Mouse (Mus musculus): ENCODE data around the gene Hipk4.

Hipk4 gene

DNA sequence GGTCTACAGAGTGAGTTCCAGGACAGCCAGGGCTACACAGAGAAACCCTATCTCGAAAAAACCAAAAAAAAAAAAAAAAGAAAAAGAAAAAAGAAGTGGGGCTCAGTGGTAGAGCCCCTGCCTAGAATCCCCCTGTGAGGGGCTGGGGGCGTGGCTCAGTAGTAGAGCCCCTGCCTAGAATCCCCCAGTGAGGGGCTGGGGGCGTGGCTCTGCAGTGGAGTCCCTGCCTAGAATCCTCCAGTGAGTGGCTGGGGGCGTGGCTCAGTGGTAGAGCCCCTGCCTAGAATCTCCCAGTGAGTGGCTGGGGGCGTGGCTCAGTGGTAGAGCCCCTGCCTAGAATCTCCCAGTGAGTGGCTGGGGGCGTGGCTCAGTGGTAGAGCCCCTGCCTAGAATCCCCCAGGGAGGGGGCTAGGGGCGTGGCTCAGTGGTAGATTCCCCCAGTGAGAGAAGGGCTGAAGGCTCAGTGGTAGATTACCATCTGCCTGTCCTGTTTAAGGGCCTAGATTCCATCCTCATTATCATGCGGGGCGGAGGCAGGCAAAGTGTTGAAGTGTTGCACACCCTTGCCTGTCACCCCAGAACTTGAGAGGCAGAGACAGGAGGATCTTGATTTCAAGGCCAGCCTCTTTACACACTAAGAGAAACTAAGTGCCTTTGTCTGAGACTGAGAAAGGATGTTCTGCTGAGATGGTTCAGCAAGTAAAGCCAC is 28.3 kb upstream of the Hipk4 start:
- 90% methylated on average over 8 of the region's 9 CpGs for WGBS

DNA sequence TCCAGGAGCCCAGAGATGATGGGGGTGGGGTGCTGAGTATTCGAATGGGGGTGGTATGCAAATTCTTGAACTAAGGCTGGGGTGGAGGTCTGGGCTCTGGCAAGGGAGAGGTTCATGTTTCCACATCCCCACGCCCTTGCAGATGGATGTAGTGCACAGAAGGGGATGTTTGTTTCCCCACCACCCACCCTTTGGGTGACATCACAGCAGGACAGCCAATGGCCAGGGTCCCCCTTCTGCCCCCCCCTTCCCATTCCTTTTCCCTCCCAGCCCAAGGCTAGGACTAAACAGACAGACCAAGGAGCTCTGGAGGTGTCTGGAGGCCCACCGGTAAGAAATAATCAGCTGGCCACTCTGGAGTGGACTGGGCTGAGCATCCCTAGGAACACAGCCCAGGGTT is 24.0 kb upstream of the Hipk4 start, which contains the start of gene Prx:
Prx (plus strand) TSS at position 289 of the 400 bp plus-strand sequence.
- whole genome bisulfite sequencing: 79% methylated on average over 3 of the region's 3 CpGs

DNA sequence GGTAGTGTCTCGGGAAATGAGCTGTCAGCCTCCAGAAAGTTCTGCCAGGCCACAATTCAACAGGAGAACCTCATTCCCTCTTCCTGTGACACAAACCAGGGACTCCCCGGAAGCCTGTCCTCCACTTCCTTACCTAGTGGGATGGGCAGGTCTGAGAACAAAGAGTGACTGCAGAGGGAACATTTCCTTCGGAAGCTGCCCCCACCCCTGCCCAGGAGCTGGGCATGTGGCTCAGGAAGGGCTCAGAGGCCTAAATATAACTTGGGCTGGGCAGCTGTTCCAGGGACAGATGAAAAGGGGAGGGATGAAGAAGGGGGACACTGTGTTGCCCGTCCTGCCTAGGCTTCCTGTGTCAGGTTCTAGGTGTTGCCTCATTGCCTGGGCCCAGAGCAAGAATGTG is 21.4 kb upstream of the Hipk4 start:
- 81% methylated on average over 4 of the region's 4 CpGs for WGBS

DNA sequence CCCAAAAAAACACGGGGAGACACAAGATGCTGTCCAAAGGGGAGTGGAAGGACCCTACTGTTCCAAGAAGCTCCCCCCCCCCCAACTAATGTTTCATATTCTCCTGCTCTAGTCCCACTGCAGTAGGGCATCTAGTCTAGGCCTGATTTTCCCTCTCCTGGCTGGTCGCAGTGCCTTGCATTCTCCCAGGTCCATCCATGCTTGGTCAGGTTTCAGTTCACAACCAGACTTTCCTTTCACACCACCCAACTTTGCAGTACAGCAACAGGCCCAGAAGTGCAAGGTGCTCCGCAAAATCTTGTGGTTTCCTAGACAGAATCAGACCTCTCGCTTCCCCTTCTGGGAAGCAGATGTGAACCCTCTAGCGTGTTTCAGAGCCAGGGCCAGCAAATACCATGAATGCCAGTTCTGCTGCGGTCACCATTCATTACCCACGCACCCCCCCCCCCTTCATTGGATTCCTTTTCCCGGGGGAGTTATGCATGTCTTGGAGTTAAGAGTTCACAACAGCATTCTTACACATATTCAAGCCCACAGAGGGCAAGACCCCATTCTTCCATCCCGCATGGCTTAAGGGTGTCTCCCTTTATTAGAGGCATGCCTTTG is 16.2 kb upstream of the Hipk4 start:
- WGBS: 58% methylated on average over 9 of the region's 9 CpGs

DNA sequence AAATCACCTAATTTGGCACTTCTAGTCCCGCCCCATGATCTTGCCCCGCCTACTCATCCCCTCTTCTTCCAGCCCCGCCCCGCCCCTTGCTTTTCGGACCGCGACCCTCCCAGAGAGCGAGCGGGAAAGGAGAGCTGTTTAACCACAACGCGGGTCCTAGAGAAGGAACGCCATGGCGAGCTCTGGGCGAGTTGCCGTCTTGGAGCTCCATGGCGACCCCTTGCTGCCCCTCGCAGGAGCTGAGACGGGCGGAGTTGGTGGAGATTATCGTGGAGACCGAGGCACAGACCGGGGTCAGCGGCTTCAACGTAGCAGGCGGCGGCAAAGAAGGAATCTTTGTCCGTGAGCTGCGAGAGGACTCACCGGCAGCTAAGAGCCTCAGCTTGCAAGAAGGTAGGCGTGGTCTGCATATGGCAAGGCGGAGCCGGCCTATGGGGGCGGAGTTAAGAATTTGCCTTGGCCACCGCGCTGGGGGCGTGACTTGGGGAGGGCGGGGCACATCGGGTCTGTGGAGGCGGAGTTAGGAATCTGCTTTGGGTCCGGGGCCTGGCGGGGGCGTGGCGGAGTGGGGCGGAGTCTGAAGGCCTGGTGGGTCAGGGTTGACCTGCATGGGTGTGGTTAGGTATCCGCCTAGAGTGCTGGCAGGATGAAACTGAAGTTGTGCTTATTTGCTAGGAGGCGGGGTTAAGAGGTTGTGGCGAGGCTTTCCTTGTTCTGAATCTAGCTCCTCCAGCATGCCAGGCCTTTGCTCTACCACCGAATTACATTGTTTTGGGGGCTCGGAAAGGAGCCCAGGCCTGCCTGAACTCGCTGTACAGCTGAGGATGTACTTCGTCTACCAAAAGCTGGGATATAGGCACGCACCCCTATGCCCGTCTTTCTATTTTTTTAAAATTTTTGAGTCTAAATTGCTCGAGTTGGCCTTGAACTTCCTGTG is 15.1 kb upstream of the Hipk4 start:
- WGBS: under 1% methylated on average over 54 of the region's 54 CpGs

DNA sequence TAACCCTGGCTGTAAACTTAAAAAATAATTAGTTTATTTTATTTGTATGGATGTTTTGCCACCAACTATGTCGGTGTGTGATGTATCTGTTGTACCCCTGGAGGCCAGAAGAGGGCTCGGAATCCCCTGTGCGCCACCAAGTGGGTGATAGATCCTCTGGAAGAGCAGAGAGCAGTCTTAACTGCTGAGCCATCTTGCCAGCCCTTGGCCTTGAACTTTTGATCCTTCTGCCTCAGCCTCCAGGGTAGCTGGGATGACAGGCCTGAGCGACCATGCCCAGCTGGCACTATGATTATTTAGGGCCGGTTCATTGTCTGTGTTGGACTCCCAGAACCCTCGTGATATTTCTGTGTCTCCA is 14.4 kb upstream of the Hipk4 start:
- WGBS: 20% methylated on average over 6 of the region's 6 CpGs

DNA sequence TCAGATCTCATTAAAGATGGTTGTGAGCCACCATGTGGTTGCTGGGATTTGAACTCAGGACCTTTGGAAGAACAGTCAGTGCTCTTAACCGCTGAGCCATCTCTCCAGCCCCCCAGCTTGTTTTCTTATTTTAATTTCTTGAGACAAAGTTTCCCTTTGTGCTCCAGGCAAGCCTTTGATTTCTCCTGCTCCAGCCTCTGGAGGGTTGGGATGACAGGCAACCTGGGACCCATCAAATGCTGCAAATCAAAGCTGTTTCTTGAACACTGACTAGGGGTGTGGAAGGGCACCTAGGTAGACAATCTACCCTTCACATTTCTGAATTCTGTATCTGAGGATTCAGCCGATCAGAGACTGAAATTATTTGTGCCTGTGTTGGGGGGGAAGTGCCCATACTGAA is 12.3 kb upstream of the Hipk4 start:
- WGBS: 88% methylated on average over 2 of the region's 2 CpGs

DNA sequence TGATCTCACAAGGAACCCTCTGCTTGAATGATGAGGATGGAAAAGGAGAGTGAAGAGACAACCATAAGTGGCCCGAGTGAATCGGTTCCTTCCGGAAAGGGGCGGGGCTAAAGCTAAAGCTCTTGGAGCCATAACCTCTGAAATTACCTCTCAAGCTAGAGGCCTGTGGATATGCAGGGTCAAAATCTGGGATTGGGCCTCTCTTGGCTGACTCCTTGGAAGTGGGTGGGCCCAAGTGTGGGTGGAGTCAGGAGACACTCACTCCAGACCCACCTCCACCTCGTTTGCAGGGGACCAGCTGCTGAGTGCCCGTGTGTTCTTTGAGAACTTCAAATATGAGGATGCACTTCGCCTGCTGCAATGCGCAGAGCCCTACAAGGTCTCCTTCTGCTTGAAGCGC is 8.1 kb upstream of the Hipk4 start:
- WGBS: 81% methylated on average over 9 of the region's 9 CpGs

DNA sequence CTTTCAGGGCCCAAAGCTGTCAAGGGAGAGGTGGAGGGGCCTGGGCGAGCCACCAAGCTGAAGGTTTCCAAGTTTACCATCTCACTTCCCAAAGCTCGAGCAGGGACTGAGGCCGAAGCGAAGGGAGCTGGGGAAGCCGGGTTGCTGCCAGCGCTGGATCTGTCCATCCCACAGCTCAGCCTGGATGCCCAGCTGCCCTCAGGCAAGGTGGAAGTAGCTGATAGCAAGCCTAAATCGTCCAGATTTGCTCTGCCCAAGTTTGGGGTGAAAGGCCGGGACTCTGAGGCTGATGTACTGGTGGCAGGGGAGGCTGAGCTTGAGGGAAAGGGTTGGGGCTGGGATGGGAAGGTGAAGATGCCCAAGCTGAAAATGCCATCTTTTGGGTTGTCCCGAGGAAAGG is 4.8 kb upstream of the Hipk4 start:
- 88% methylated on average over 9 of the region's 9 CpGs for WGBS

DNA sequence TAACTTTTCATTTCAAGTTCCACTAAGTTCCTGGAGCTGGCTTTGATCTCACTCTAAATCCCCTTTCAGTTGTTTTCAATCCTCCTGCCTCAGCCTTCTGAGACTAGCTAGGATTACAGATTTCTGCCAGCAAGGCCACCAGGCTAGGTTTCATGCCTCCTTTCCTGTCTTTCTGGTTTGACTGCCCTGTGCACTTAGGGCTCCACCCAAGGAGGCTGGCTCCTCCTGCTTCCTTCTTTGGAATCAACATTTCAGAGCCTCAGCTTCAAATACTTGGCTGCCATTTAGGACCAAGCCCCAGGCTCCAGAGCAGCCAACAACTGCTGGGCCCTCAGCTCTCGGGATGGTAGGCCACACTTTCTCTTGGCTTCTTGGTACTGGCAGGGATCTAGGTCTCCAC is 2.5 kb upstream of the Hipk4 start:
- WGBS: 52% methylated on average over 1 of the region's 1 CpGs

DNA sequence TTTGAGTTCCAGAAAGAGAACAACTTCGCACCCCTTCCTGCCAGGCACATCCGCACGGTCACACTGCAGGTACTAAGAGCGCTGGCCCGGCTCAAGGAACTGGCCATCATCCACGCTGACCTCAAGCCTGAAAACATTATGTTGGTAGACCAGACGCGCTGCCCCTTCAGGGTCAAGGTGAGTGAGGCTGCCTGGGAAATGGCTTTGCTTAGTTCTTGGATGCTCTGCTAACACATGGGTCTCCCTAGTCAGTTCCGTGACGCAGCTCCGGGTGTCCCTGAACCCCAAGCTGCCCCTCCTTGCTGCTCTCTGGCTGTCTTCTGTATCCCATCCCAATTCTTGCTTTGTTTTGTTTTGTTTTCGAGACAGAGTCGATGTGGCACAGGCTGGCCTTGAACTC is 738 bp downstream of the Hipk4 start:
- WGBS: 95% methylated on average over 13 of the region's 13 CpGs

DNA sequence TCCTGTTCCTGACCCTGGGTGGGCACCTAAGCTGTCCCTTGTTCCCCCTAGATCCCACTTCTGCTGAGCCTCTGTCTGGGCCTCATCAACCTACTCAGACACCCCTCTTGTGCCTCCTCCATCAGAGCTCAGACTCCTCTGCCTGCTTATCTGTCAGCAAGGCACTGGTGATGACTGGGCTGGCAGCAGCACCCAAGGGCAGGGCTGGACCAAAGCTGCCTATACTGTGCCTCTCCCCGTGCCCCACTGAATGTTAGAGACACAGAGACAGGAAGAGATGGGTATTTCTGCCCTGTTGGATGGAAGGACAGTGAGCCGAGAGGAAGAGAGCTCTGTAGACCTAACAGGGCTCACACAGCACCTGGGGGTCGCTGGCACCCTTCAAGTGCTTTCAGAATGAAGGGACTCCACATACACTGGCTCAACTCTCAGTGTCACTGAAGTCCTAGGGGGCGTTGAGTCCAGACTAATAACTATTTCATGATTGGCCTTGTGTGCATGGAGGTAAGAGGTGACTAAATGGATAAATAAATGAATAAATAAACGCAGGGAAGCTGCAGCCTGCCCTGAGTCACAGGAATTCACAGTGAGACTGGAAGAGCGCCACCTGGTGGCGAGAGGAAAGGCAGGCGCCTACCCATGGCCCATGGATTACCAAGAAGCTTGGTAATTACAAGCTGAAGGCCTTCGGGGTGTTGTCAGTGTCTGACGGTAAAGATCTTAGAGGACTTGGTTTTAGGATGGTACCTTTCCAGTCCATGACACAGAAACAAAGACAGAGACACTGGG is 3.2 kb downstream of the Hipk4 start:
- 16% methylated on average over 10 of the region's 10 CpGs for WGBS

DNA sequence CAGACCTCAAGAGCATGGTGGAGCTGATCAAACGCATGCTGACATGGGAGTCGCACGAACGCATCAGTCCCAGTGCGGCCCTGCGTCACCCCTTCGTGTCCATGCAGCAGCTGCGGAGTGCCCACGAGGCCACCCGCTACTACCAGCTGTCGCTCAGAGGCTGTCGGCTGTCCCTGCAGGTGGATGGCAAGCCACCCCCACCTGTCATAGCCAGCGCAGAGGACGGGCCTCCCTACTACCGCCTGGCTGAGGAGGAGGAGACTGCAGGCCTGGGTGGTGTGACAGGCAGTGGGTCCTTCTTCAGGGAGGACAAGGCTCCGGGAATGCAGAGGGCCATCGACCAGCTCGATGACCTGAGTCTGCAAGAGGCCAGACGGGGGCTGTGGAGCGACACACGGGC is 6.0 kb downstream of the Hipk4 start:
- WGBS: 65% methylated on average over 21 of the region's 21 CpGs

DNA sequence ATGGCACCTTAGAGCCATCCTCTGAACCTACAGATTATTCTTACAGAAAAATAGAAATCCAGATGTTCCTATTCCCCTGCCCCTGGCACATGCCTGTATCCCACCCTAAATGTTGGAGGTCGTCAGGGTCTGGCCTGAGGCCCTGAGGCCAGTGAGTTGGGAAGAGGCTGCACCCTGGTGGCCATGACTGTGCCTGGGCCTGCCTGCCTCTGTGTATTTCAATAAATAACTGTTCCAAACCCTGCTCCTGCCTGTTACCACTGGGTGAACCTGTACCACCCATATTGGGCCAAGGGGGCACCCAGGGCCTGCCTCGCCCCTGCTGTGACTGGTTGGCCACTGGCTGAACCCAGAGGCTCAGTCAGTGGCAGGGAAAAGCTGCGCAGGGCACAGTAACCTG is 7.9 kb downstream of the Hipk4 start:
- 81% methylated on average over 3 of the region's 3 CpGs for WGBS

DNA sequence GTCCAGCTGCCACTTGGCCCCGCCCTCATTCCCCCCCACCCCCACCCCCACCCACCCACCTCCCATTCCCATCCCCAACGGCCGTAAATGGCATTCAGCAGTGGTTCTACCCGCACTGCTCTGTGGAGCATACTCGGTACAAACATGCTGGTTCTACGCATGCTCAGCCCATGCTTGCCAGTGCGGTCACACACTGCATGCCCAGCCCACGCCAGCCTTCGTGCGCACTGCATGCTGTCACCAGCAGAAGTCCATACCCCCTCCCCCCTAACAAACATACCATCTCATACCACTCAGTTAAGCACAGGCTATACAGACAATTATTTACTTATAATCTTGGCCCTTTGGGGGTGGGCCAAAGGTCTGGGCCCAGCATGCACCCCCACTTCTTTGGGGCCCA is 8.6 kb downstream of the Hipk4 start:
- 47% methylated on average over 10 of the region's 10 CpGs for WGBS

DNA sequence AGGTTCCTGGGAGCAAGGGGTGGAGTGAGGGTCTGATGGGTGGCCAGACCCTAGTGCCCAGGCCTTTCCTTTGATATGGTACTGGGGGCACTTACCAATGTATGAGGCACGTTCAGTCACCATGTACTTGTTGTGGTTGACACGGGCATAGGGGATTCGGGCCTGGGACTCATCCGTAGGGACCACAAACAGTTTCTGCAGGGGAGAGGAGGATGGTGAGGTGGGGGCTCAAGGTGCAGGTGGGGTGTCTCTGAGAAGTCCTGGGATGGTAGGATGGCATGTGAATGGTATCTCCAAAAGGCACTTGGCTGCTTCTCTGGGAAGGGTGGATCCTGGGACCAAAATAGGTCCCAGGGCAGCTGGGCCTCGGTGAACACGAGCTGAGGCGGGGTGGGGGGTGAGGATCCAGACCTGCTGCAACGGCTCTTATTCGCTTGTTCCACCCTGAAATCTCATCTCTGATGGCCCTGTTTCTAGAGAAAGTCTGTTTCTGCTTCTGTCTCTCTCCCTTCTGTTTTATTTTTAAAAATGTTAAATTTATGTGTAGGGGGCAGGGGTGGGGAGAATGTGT is 9.5 kb downstream of the Hipk4 start:
- 53% methylated on average over 9 of the region's 9 CpGs for WGBS

DNA sequence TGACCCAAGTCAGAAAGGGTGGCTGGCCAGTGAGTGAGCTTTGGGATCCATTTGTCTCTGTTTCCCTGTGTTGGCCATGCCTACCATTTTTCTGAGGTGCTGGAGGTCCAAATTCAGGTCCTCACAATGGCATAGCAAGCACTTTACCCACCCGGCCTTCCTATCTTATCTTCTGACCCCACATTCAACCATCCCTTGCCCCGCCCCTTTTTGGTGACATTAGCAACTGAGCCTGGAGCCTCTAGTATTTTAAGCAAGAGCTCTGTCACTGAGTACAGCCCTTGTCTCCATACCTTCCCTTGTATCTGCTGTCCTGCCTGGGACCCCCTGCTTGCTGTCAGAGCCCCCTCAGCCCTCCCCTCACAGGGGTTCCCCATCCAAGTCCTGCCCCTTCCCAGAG is 12.3 kb downstream of the Hipk4 start:
- 89% methylated on average over 2 of the region's 2 CpGs for WGBS

DNA sequence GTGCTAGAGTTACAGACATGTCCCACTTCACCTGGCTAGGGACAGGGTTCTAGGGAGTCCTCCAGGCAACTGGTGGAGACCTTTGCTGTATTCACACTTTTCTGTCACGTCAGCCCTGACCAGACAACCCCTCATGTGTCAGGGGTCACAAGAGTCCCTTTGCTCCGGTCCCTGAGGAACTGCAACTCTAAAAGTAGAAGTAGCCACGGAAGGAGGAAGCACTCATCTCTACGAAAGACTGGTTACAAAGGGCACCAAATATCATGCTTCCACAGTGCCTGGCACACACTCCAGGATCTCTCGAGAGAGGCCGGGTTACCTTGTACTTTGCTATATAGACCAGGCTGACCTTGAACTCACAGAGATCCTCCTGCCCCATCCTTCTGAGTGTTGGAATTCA is 13.6 kb downstream of the Hipk4 start:
- WGBS: 84% methylated on average over 6 of the region's 6 CpGs

DNA sequence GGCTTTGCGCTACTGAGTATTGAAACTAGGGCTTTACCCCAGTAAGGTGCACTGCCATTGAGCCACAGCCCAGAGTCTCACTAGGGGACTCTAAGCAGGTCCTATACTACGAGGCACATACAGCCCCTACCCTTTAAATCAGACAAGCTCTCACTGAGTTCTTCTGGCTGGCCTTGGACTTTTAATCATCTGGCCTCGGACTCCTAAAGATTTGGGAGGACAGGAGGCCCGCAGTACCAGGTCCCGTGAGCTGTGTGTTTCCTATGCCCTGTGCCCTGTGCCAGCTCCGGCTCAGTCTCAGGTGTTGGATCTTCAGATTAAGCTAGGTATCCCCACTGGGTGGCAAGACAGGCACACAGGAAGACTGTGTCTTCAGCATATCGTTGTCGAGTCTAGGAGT is 14.9 kb downstream of the Hipk4 start:
- 81% methylated on average over 8 of the region's 8 CpGs for WGBS

DNA sequence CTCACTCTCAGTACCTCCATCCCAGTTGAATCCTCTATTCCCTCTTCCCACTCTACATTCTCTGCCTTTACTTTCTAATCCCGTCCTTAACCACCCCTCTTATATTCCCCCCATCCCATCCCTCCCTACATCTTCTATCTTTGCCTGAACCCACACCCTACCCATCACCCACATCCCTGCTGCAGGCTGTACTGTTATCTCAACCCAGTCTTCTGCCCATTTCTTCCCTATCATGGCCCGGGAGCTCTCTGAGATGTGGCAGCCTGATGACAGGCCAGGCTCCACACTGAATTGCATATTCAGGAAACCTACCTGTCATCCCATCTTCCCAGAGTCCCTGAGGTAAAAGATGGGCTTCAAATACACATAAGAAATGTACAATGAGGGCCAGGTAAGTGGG is 15.7 kb downstream of the Hipk4 start:
- 60% methylated on average over 2 of the region's 2 CpGs for WGBS

DNA sequence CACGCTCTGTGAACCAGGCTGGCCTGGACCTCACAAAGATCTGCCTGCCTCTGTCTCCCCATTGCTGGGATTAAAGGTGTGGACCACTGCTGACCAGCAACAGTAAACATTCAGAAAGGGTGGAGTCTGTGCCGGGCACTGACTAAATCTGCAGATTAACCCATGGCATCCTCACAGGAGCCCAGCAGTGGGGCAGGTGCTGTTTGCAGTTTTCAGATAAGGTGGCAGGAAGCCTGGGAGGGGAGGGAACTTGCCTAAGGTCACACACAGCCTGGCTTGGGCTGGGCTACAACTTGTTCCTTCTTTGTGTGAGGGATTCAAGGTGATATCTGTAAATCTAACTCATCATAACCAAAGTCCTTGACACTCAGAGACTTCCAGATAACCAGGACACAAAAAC is 17.5 kb downstream of the Hipk4 start:
- 56% methylated on average over 2 of the region's 2 CpGs for WGBS

DNA sequence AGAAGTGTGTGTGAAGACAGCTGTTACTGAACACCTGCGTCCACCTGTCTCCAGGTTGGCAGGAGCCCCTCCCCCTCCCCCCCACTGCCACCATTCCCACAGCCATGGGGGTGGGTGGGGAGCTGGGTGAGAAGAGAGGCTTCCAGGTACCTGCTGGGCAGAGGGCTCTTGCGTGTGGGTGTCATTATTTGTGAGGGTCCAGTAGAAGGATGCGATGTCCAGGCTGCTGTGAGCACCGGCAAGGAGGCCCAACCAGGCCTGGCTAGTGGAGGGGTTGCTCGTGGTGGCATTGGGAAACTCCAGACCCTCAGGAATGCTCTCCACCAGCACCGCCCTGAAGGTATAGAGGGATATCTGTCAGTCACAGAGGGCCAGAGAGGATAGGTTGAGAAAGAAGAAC is 17.9 kb downstream of the Hipk4 start:
- 68% methylated on average over 6 of the region's 6 CpGs for WGBS

All from cerebral cortex, adult 2 months (tissue).